Mouse (Mus musculus) NIH3T3 (cell line): ENCODE data around the gene Ufl1.
"Not testable (repeated sequence)": the region's sequence is repeated elsewhere in the genome, so short reads cannot be mapped to it uniquely, and the experiment has no call there.

Experiments
- DNase-seq: peaks from one replicate; pipeline ENCODE4 v3.0.0-alpha.2; 2012; ENCODE audit warnings: low read depth

Gene Ufl1

DNA sequence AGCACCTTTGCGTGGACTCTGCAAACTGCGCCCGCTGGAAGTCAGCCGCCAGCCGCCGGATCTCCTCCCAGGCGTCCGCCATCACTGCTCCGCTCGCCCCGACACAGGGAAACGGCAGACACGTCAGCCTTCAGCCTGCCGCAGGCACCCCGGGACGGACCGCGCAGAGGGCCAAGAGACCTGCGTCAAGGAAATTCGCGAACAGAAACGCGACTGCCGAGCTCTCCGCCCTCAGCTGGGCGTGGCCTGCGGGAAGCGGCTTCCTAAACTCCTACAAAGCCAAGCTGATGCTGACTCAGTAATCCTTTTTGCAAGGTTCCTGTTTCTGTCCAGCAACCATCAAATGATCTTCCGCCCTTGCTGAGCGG, at the start of gene Ufl1:
TSS of gene Ufl1 (minus strand) at position 151 of the 368 bp plus-strand sequence.
- peak; percentile 96 for DNase-seq

DNA sequence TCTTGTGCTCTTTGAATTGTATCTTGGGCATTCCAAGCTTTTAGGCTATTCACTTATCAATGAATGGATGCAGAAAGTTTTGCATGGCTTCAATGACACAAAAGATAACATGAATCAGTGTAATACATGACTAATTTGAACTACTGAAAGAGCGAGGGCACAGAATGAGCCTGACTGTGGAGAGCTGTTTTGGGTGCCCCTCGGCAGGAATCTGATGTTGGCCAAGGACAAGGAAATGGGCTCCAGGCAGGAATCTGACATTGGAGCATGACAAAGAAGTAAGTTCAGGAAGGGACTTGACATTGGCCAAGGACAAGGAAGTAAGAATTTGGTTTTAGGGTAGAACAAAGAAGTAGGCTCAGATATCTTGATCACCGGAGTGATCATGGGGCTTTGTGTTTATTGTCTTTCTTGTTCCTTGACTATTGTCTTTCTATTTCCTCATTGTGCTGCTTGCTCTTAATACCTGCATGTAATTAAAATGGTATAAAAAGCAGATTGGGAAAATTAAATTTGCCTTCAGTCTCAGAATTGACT, 44.1 kb upstream of the Ufl1 start:
- no peak for DNase-seq

DNA sequence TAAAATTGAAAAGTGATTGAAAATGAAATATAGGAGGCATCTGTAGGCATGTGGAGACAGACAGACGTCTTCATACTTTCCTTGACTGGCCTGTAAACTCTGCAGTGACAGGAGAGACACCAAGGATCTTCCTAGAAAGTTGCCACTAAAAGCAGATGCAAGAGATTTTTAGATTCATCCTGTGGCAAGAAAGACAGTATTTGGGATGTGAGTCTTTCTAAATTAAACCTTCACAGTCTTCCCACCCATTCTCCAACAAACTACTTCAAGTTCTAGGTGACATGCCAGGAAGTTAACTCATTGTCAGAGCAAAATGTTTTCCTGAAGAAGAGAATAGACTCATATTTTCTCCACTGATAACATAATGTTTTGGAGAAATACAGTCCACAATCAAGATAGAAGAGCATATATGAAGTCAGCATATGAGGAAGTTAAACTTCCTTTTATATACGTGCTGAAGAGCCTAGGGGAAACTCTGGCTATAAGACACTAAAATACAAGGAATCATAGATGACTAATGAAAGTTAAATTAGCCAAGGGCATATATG, 41.1 kb upstream of the Ufl1 start:
- DNase-seq: no peak

DNA sequence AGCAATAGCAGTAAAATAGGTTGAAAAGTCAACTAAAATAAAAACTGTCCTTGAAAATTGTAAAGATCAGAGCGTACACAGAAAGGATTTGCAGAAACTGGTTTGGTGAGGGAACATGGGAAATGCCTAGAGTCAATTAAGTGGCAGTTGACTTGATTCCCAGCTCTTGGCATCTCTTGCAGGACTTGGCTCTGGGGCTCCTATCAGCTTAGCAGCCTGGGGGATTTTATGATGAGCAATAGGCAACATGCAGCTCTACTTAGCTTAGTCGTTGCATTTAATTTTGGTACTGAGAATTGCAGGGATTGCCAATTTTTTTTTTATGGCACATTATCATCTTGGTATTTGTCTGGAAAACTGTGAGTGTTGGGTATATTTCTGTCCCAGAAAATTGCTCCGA, 32.1 kb upstream of the Ufl1 start:
- no peak for DNase-seq

DNA sequence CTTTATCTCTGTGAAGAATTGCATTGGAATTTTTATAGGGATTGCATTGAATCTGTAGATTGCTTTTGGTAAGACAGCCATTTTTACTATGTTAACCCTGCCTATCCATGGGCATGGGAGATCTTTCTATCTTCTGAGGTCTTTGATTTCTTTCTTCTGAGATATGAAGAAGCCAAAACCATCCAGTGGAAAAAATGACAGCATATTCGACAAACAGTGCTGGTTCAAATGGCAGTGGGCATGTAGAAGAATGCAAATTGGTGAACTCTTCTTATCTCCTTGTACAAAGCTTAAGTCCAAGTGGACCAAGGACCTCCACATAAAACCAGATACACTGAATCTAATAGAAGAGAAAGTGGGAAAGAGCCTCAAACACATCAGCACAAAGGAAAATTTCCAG, 3.4 kb upstream of the Ufl1 start:
- not testable (repeated sequence) for DNase-seq

DNA sequence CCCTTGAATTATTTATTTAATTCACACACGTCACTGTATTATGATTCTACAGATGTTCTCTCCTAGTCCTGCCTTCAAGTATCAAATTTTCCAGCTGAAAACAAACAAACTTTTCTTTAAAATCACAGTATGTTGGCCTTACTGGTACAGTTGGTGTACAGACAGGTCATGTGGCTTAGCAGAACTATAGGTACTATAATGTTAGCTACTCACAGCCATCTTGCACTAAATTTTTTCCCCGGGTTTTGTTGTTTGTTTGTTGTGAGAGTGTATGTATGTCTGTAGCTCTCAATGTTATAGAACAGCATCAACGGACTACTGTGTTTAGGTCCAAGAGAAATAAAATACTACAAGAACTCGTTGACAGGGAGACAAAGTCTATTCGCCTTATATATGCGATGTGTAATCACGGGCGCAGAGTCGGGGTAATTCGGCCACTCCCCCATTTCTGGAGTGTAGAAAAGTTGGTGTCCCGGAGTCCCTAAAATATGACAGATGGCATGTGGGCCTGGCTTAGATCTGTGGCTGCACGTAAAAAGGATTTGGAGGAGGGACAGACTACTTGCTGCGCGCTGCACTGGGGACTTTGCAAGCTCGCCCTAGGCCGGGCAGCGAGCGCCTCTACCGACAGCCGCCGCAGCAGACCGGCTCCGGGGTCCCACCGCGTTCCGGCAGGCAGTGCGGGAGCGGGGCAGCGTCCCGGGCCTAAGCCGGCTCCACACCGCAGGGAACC, 517 bp downstream of the Ufl1 start:
- DNase-seq: no peak

DNA sequence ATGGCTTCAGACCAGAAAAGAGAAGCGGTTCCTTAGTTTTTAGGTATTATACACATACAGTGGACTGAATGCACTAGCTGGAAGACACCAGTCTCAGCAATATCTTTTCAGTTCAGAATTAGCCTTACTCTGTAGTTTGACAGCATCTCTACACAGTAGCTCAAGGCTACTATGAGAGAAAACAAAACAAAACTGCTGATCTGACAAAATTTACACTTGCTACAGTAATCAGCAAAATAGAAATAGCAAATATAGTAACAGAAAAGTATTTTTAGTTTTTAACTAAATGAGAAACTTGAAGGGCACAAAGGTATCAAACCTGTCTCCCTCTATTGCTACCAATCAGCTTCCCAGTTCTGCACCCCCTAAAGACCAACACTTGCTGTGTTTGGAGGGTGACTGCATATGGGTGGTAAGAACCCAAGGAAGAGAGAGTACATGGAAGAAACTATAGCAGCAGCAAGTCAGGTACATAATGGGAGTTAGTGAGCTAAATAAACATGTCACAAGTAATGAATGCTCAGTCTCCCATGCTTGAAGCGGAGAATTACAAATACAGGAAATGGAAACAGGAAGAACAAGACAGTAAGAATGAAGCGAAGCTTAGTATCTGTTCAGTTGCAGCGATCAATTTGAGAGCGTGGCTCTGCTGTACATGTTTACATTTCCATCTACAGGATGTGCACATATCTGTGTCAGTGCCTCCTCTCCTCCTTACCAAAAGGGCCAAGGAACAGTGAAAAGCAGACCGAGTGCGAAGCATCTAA, 8.6 kb downstream of the Ufl1 start:
- DNase-seq: no peak

DNA sequence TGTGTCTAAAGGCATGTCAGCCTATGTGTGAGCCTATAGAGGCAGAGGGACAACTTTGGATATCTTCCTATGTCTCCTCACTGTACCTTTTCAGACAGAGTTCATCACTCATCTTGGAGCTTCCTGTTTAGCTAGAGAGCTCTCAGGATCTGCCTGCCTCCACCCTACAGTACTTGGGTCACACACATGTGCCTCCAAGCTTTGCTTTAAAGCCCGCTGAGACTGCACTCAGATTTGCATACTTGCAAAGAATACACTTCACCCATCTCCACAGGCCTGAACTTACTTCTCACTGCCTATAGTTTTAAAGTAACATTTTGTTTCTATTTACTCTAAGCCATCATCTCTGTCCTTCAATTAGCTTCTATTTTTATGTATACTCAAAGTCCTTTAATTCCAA, 9.7 kb downstream of the Ufl1 start:
- DNase-seq: no peak

DNA sequence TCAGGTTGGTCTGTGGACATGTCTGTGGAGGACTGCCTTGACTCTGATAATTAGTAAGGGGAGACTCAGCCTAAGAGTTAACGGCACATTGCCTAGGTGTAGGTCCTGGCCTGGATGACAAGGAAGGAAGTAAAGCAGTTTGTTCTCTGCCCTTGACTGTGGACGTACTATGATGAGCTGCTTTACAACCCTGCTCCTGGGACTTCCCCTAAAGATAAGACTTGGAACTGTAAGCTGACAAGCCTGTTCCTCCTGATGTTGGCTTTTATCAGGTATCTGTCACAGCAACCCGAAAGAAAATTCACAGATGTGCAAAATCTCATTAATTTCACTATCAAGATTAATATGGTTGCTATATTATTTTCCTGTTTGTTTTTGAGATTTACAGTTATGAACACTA, 14.5 kb downstream of the Ufl1 start:
- no peak for DNase-seq

DNA sequence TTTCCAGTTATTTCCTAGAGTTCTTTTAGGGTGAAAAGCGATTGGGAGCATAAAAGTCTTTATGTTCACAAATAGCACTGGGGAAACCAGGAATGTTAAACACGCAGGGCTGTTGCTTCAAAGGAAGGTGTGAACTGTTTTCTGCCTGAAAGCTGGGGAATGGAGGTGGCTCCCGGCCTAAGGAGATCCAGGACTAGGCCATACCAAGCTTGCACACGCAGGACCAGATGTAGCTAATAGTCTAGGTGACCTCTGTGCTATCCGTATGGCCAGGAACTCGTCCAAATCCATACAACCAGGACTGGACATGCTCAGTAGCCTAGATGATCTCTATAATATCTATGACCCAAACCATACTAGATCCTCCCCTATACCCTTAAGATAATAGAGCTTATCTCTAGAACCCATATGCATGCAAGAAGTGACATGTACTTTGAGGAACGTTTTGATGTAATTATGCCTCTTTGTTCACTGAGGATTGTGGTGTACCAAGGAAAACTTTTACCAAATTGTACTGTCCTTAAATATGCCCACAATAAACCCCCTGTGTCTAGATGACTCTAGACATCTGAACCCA, 23.7 kb downstream of the Ufl1 start:
- DNase-seq: no peak

DNA sequence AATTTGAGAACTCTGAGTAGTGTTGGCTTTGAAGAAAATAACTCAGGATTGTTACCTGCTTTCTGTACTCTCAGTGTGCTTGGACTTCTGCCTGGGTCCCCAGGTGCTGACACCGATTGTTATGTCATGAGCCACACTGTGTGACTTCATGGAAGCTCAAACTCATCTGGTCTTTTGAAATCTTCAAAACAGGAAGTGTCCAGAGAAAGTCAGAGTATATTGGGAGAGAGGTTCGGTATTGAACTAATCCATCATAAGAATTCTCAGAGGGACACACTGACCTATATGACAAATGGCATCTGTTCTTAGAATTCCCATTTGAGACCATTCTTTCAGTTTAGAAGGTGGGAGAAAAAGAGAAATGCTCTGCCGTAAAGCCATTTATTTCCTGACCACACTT, 38.8 kb downstream of the Ufl1 start, which contains the start of gene Fhl5:
TSS of gene Fhl5 (minus strand) at position 101 of the 400 bp plus-strand sequence.
- no peak for DNase-seq

DNA sequence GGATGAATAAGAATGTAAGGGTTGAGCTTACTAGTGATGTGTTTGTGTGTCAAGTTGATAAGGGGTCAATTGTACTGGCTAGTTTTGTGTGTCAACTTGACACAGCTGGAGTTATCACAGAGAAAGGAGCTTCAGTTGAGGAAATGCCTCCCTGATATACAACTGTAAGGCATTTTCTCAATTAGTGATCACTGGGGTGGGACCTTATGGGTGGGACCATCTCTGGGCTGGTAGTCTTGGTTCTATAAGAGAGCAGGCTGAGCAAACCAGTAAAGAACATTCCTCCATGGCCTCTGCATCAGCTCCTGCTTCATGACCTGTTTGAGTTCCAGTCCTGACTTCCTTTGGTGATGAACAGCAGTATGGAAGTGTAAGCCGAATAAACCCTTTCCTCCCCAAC, 46.0 kb downstream of the Ufl1 start:
- not testable (repeated sequence) for DNase-seq

DNA sequence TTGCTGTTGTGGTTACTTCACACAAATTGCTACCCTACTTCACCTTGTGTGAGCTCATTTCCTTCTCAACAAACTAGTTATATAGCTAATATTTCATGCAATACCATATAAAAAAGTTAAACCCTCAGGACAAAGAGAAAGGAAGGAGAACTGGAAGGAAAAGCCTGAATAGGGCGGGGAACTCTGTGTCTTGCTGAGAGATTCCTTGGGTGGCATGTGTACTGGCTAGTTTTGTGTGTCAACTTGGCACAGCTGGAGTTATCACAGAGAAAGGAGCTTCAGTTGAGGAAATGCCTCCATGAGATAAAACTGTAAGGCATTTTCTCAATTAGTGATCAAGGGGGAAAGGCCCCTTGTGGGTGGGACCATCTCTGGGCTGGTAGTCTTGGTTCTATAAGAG, 47.9 kb downstream of the Ufl1 start:
- not testable (repeated sequence) for DNase-seq

DNA sequence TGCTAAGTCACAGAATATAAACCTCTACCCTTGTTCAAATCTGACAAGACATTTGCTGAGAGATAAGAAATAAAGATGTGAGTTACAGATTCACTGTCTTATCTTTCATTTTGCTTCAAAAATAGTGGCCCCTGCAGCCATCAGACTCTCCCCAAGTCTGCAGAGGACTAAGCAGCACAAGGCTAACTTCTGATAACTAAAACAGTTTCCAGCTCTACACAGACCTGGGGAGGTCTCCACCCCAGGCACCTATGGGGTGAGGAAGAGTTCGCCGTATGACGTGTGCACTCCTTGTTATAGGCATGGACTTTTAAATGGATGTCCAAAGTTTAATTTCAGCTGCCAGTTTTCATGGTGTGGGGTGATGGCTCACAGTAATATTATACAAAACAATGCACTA, 49.1 kb downstream of the Ufl1 start:
- no peak for DNase-seq

DNA sequence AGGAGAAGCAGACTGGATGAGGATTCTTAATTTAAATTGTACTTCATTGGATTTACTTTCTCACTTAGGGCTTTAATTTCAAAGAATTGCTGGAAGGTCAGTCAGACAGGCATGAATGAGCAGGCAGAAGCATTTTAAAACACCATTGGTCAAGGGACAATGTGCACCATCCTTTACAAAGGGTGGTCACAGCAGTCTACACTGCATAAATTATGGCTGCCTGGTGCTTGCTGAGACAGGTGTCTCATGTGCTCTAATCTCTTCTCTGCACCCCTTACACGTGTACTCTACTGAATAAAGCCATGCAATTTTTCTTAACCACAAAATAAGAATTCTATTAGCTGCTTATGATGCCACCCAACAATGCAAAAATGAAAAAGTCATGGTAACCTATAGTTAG, 54.1 kb downstream of the Ufl1 start:
- no peak for DNase-seq

DNA sequence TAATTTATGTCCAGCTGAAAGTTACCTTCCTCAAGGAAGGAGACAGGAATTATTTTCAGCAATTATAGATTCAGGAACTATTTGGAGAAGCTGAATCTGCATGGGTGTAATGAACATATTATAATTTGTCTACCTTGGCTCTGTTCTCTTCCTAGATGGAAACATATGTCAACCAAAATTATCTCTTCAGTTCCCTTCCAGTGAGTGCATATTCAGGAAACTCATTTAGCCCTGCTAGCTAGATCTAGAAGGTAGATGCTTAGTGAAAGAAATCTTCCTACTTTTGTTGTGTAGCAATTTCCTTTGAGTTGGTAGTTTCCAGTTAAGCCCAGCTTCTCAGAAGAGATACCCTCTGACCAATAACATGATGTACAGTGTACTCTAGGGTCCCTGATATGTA, 59.7 kb downstream of the Ufl1 start:
- DNase-seq: no peak

DNA sequence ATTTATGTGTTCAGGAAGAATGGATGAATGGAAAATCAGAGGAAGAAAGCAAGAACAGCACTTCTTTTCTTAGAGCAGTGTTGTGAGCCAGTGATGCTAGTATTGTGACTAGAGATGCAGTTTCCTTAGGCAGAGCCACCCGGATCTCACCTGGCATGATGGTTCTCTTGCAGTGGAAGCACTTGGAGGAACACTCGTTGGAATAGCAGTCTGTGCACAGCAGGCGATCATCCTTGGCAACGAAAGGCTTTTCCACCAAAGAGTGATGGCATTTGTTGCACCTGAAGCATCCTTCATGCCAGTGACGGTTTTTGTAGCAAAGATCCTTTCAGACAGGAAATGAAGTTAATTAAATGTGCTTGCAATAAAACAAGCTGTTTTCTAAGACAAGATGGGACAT, 68.2 kb downstream of the Ufl1 start:
- no peak for DNase-seq

DNA sequence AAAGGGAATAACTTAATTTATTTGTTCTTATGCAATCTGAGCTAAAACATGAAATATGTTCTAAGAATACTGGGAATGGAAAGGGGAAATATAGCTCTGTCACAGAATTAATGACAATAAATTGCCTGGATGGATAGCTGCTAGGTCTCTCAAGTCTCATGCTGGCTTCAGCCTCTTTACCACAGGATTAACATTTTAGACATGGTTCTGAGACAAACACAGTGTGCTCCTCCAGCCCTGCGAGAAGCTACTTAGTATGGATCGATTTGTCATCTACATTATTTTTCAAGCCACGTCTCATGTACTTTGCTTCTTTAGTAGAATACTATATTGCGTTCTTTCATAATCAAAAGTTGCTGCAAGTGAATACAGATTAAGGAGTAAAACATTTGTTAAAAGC, 75.5 kb downstream of the Ufl1 start:
- no peak for DNase-seq
